Mouse (Mus musculus): ENCODE data around the gene Traf3ip3.

DNA sequence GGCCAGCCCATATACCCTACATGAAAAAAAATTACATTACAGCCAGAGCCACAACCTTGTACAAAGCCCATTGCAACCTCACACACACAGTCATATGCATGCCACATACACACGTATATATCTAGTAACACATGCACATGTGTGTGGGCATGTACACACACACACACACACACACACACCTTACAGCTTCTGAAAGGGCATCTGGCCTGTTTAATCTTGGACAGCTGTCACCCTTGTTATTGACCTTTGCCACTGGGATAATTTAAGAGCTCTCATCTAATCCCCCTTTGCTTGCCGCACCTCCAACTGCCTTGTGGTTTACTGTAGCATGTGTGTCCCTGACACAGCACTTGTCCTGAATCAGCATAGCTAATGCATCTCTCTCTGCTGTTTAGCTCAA is 2.3 kb upstream of the Traf3ip3 start:
- no peak for TF ChIP-seq POLR2A (IDR thresholded peaks at IDR 0.05; ENCODE audit: borderline replicate concordance, insufficient read depth, low read length)
- TF ChIP-seq CTCF (IDR thresholded peaks at IDR 0.05; ENCODE audit: borderline replicate concordance, insufficient read depth, low read depth, low read length), result no peak
